Mouse (Mus musculus): Measurements from ENCODE around the gene Gm27029. TPM values are rescaled to one million over a fixed set of nuclear protein-coding genes. Genes with fewer than 3 reads are reported as not detected.
A peak's percentile ranks its signal among the peaks of the same experiment; 100 is the strongest.
"Not testable (repeated sequence)": the region's sequence is repeated elsewhere in the genome, so short reads cannot be mapped to it uniquely, and the experiment has no call there.

The Gm27029 gene
- polyA plus RNA-seq, 1 experiment, result 3.9 TPM

- TF ChIP-seq POLR2A (IDR thresholded peaks at IDR 0.05; ENCODE audit: borderline replicate concordance, low read depth, low read length) (no peak), CTCF (IDR thresholded peaks at IDR 0.05; ENCODE audit: low read depth, low read length) (no peak)
- Histone ChIP-seq H3K27ac (ENCODE audit: insufficient read depth, low read depth, low read length) (no peak overlapping the region), H3K4me1 (ENCODE audit: control insufficient read depth, insufficient read depth, low read length) (peaks cover 11% of the 10 kb centered on the region), H3K4me3 (ENCODE audit: insufficient read depth, low read length) (no peak overlapping the region)
Observed at GRCm38 (mm10) chr11:101446319-101446718, 21.7 kb upstream of the Gm27029 start.

GRCm38 (mm10) chr11:101442760-101443159 is 18.2 kb upstream of the Gm27029 start:
- TF ChIP-seq POLR2A (IDR thresholded peaks at IDR 0.05; ENCODE audit: borderline replicate concordance, low read depth, low read length) (no peak), CTCF (IDR thresholded peaks at IDR 0.05; ENCODE audit: low read depth, low read length) (no peak)
- peak overlapping the region; percentile 76 for H3K27ac ChIP-seq (ENCODE audit: insufficient read depth, low read depth, low read length)
- H3K4me3 ChIP-seq (ENCODE audit: insufficient read depth, low read length), result peak overlapping the region; percentile 84
- peaks cover 9% of the 10 kb centered on the region for H3K4me1 ChIP-seq (ENCODE audit: control insufficient read depth, insufficient read depth, low read length)

- Histone ChIP-seq H3K4me3 (ENCODE audit: insufficient read depth, low read length) (peak within 1 kb of the TSS; percentile 84), H3K27ac (ENCODE audit: insufficient read depth, low read depth, low read length) (peak within 1 kb of the TSS; percentile 76), H3K4me1 (ENCODE audit: control insufficient read depth, insufficient read depth, low read length) (peaks cover 9% of the 10 kb centered on the region)
- TF ChIP-seq POLR2A (IDR thresholded peaks at IDR 0.05; ENCODE audit: borderline replicate concordance, low read depth, low read length), result no peak
Observed at GRCm38 (mm10) chr11:101442127-101442693, 17.6 kb upstream of the Gm27029 start, which contains the start of gene Rpl27. Gene Rpl27 (plus strand): TSS chr11:101442298.

- 0 out of 2 replicates have a peak, but pooled peaks have one; percentile 23 for TF ChIP-seq CTCF (IDR thresholded peaks at IDR 0.05; ENCODE audit: low read depth, low read length)
- H3K4me3 ChIP-seq (ENCODE audit: insufficient read depth, low read length), result peak overlapping the region; percentile 47
- H3K4me1 ChIP-seq (ENCODE audit: control insufficient read depth, insufficient read depth, low read length); H3K27ac ChIP-seq (ENCODE audit: insufficient read depth, low read depth, low read length): not testable (repeated sequence)
Observed at GRCm38 (mm10) chr11:101441450-101442126, 17.0 kb upstream of the Gm27029 start.

- H3K4me1 ChIP-seq (ENCODE audit: control insufficient read depth, insufficient read depth, low read length); H3K4me3 ChIP-seq (ENCODE audit: insufficient read depth, low read length); H3K27ac ChIP-seq (ENCODE audit: insufficient read depth, low read depth, low read length): not testable (repeated sequence)
Observed at GRCm38 (mm10) chr11:101438006-101438405, 13.4 kb upstream of the Gm27029 start.

GRCm38 (mm10) chr11:101436916-101437315 is 12.3 kb upstream of the Gm27029 start:
- no peak overlapping the region for H3K4me3 ChIP-seq (ENCODE audit: insufficient read depth, low read length)
- TF ChIP-seq POLR2A (IDR thresholded peaks at IDR 0.05; ENCODE audit: borderline replicate concordance, low read depth, low read length) (no peak), CTCF (IDR thresholded peaks at IDR 0.05; ENCODE audit: low read depth, low read length) (no peak)
- H3K4me1 ChIP-seq (ENCODE audit: control insufficient read depth, insufficient read depth, low read length), result no peaks in the 10 kb centered on the region
- H3K27ac ChIP-seq (ENCODE audit: insufficient read depth, low read depth, low read length), result no peak overlapping the region

- Histone ChIP-seq H3K4me1 (ENCODE audit: control insufficient read depth, insufficient read depth, low read length) (no peaks in the 10 kb centered on the region), H3K4me3 (ENCODE audit: insufficient read depth, low read length) (no peak overlapping the region), H3K27ac (ENCODE audit: insufficient read depth, low read depth, low read length) (no peak overlapping the region)
- TF ChIP-seq POLR2A (IDR thresholded peaks at IDR 0.05; ENCODE audit: borderline replicate concordance, low read depth, low read length) (no peak), CTCF (IDR thresholded peaks at IDR 0.05; ENCODE audit: low read depth, low read length) (no peak)
Observed at GRCm38 (mm10) chr11:101435831-101436230, 11.2 kb upstream of the Gm27029 start.

GRCm38 (mm10) chr11:101433396-101433795 is 8.8 kb upstream of the Gm27029 start:
- Histone ChIP-seq H3K27ac (ENCODE audit: insufficient read depth, low read depth, low read length) (no peak overlapping the region), H3K4me3 (ENCODE audit: insufficient read depth, low read length) (no peak overlapping the region), H3K4me1 (ENCODE audit: control insufficient read depth, insufficient read depth, low read length) (no peaks in the 10 kb centered on the region)
- TF ChIP-seq POLR2A (IDR thresholded peaks at IDR 0.05; ENCODE audit: borderline replicate concordance, low read depth, low read length), result no peak
- TF ChIP-seq CTCF (IDR thresholded peaks at IDR 0.05; ENCODE audit: low read depth, low read length), result no peak

- H3K27ac ChIP-seq (ENCODE audit: insufficient read depth, low read depth, low read length), result no peak overlapping the region
- TF ChIP-seq POLR2A (IDR thresholded peaks at IDR 0.05; ENCODE audit: borderline replicate concordance, low read depth, low read length) (no peak), CTCF (IDR thresholded peaks at IDR 0.05; ENCODE audit: low read depth, low read length) (no peak)
Observed at GRCm38 (mm10) chr11:101431327-101431726, 6.7 kb upstream of the Gm27029 start.

GRCm38 (mm10) chr11:101426165-101426564 is 1.6 kb upstream of the Gm27029 start:
- Histone ChIP-seq H3K4me1 (ENCODE audit: control insufficient read depth, insufficient read depth, low read length) (peaks cover 17% of the 10 kb centered on the region), H3K4me3 (ENCODE audit: insufficient read depth, low read length) (peak overlapping the region; percentile 85), H3K27ac (ENCODE audit: insufficient read depth, low read depth, low read length) (0 out of 2 replicates have a peak overlapping the region, but pooled peaks have one; percentile 9)
- no peak for TF ChIP-seq POLR2A (IDR thresholded peaks at IDR 0.05; ENCODE audit: borderline replicate concordance, low read depth, low read length)
- no peak for TF ChIP-seq CTCF (IDR thresholded peaks at IDR 0.05; ENCODE audit: low read depth, low read length)

More at GRCm38 (mm10) chr11:101431327-101431726, 6.7 kb upstream of the Gm27029 start:
- H3K4me1 ChIP-seq (ENCODE audit: control insufficient read depth, insufficient read depth, low read length), result peaks cover 7% of the 10 kb centered on the region
- no peak overlapping the region for H3K4me3 ChIP-seq (ENCODE audit: insufficient read depth, low read length)

Data from bone marrow macrophage, adult 2 months (primary cell).